Mouse (Mus musculus): ENCODE results near the gene Map3k20. TPM values are rescaled to one million over a fixed set of nuclear protein-coding genes. Genes with fewer than 3 reads are reported as not detected.

The Map3k20 gene
- polyA plus RNA-seq, 1 experiment from 2014 or later = 4.7 TPM

DNA sequence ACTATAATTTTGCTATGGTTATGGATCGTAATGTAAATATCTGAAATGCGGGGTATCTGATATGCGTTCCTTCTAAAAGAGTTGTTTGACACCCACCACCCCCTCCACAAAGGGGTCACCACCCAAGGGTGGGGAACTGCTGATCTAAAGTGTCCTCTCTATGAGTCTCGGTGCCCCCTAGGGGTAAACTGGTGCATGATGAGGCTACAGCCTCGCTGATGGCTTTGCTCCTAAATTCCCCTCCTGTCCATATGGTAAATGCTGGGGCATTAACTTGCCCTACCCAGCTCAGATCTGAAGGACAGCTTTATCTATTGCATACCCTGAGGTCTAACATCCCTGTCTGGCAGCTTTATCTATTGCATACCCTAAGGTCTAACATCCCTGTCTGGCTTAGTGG lies 130.0 kb downstream of the Map3k20 start:
- Histone ChIP-seq H3K4me1 (replicated peaks) (no peaks in the 10 kb centered on the region), H3K27ac (replicated peaks) (no peak overlapping the region), H3K27me3 (no peaks in the 10 kb centered on the region), H3K9ac (no peak overlapping the region), H3K4me3 (no peak overlapping the region), H3K9me3 (no peaks in the 10 kb centered on the region), H3K36me3 (no peaks in the 10 kb centered on the region), H3K4me2 (no peak overlapping the region)
- WGBS = 82% methylated on average over 5 of the region's 5 CpGs
- no peak for ATAC-seq (ENCODE audit: low read depth)

DNA sequence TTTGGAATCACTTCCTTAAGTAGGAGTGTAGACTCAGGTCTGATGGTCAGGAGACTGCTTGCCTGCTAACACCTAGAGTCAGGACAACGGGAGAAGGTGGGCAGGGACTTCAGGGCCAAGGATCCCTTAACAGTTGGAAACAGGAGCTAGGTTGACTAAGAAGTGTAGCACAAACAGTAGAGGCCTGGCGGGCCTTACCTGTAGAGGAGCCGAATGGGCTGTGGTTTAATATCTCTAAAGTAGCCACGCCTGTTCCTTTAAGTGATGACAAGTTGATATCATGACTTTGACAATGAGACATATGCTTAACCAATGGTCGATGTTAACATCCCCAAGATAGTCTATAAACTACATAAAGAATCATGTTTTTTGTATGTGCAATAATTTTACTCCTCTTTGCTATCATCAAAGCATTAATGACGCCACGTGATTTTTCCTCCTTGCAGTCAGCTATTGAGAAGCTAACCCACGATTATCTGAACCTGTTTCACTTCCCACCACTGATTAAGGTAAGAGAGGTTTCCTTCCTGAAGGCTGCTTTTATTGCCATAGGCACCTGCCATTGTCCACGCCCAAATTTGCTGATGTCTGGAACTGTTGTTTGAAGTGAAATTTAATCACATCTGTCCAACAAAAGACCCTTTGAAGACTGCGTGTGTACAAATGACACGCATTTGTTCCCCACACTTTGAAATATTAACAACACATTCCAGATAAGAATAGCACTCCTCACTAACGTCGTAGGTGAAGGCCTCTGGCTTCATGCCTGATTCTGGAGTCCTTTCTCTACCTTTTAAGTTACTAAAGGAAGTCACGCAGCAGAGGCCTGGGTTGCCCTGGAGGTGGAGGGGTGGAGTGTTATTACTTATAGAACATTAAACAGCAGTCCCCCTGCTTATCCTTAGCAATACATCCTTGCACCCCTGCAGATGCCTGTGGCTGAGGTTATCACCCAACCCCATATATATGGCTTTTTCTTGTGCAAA lies 131.0 kb downstream of the Map3k20 start:
- H3K9me3 ChIP-seq = no peaks in the 10 kb centered on the region
- no peak overlapping the region for H3K27ac ChIP-seq (replicated peaks)
- no peaks in the 10 kb centered on the region for H3K27me3 ChIP-seq
- H3K9ac ChIP-seq = no peak overlapping the region
- 71% methylated on average over 14 of the region's 14 CpGs for WGBS
- no peaks in the 10 kb centered on the region for H3K36me3 ChIP-seq
- no peaks in the 10 kb centered on the region for H3K4me1 ChIP-seq (replicated peaks)
- H3K4me3 ChIP-seq = no peak overlapping the region
- no peak for ATAC-seq (ENCODE audit: low read depth)
- no peak overlapping the region for H3K4me2 ChIP-seq

DNA sequence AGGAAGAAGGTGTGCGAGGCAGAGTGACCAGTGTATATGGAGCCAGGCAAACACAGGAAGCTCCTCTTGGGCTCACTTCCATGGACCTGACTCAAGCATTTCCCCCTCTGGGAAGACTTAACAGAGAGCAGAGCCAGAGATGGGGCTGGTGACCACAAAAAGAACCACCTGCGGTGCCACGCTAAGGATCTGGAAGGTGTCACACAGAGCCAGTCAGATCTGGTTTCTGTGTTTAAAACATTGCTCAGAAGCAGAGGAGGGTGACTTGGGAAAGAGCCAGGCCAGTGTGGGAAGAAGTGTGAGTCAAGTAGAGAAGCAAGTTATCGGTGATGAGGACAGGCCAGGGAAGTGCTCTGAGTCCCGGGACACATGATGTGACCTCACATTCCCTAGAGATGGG lies 135.1 kb downstream of the Map3k20 start:
- H3K9me3 ChIP-seq = no peaks in the 10 kb centered on the region
- H3K4me3 ChIP-seq = no peak overlapping the region
- ATAC-seq (ENCODE audit: low read depth) = no peak
- no peaks in the 10 kb centered on the region for H3K27me3 ChIP-seq
- no peaks in the 10 kb centered on the region for H3K36me3 ChIP-seq
- 92% methylated on average over 5 of the region's 5 CpGs for WGBS
- no peak overlapping the region for H3K27ac ChIP-seq (replicated peaks)
- H3K4me2 ChIP-seq = no peak overlapping the region
- H3K4me1 ChIP-seq (replicated peaks) = peaks cover 18% of the 10 kb centered on the region
- H3K9ac ChIP-seq = no peak overlapping the region

DNA sequence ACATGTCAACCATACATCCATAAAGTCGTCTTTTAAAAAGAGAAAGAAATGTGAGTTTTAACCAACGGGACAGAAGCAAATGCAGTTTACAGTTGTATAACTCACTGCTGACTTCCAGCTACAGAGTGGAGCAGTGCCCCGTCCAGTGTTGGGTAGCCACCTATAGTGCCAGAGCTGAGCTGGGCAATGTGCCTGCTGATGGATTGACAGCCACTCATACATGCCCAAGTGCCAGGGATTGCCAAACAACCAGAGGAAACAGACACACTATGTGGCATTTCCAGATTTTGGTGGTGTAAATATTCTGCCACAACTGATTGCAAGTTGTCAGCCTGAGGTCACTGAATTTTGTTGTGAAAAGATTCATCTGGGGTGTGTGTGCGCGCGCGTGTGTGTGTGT lies 139.2 kb downstream of the Map3k20 start:
- H3K9ac ChIP-seq = no peak overlapping the region
- H3K27me3 ChIP-seq = no peaks in the 10 kb centered on the region
- no peak overlapping the region for H3K27ac ChIP-seq (replicated peaks)
- H3K9me3 ChIP-seq = no peaks in the 10 kb centered on the region
- ATAC-seq (ENCODE audit: low read depth) = no peak
- peaks cover 45% of the 10 kb centered on the region for H3K4me1 ChIP-seq (replicated peaks)
- H3K4me3 ChIP-seq = no peak overlapping the region
- WGBS = 92% methylated on average over 7 of the region's 7 CpGs
- no peak overlapping the region for H3K4me2 ChIP-seq
- no peaks in the 10 kb centered on the region for H3K36me3 ChIP-seq

DNA sequence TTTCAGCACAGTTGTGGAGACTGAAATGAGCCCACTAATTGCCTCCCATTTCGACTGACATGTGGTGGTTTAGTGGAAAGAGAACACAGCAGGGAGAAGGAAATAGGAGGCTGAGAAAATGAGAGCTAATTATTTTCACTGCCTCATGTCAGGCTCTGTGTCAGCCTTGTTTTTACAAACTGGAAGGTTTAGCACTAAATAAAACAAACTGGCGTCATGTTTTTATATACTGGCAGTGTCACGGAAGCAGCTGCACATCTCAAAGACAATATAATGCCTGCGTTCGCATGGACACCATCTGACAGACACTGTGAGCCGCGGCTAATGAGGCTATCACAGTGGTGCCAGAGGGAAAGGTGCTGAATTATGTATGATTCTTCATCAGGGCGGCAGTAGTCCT lies 141.3 kb downstream of the Map3k20 start:
- Histone ChIP-seq H3K27ac (replicated peaks) (peak overlapping the region; percentile 85), H3K9ac (0 out of 2 replicates have a peak overlapping the region, but pooled peaks have one; percentile 41), H3K4me1 (replicated peaks) (peaks cover 45% of the 10 kb centered on the region), H3K36me3 (no peaks in the 10 kb centered on the region), H3K27me3 (no peaks in the 10 kb centered on the region), H3K4me3 (peak overlapping the region; percentile 9), H3K4me2 (peak overlapping the region; percentile 47), H3K9me3 (no peaks in the 10 kb centered on the region)
- WGBS = 3% methylated on average over 8 of the region's 8 CpGs
- ATAC-seq (ENCODE audit: low read depth) = peak; percentile 94

DNA sequence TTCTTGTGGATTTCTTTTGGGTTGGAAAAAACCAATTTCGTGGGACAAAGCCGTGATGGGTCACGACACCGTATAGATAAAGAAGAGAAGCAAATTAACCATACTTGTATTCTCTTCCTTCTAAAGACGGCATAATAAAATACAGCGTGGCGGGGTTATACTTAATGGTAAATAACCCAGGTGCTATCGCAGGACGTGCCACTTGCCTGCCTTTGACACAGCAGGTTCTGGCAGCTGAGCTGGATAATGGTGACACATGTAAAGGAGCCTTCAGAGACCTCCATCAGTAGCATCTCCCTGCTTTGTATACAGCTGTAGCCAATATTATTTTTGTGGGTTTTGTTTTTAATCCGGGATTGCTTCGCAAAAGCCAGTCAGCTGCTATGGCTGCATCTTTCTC lies 141.9 kb downstream of the Map3k20 start:
- H3K27me3 ChIP-seq = no peaks in the 10 kb centered on the region
- no peaks in the 10 kb centered on the region for H3K9me3 ChIP-seq
- H3K4me2 ChIP-seq = peak overlapping the region; percentile 47
- 0 out of 2 replicates have a peak overlapping the region, but pooled peaks have one; percentile 36 for H3K9ac ChIP-seq
- peak overlapping the region; percentile 85 for H3K27ac ChIP-seq (replicated peaks)
- peak; percentile 89 for ATAC-seq (ENCODE audit: low read depth)
- H3K4me3 ChIP-seq = peak overlapping the region; percentile 9
- H3K36me3 ChIP-seq = no peaks in the 10 kb centered on the region
- H3K4me1 ChIP-seq (replicated peaks) = peaks cover 45% of the 10 kb centered on the region
- WGBS = 25% methylated on average over 11 of the region's 11 CpGs

DNA sequence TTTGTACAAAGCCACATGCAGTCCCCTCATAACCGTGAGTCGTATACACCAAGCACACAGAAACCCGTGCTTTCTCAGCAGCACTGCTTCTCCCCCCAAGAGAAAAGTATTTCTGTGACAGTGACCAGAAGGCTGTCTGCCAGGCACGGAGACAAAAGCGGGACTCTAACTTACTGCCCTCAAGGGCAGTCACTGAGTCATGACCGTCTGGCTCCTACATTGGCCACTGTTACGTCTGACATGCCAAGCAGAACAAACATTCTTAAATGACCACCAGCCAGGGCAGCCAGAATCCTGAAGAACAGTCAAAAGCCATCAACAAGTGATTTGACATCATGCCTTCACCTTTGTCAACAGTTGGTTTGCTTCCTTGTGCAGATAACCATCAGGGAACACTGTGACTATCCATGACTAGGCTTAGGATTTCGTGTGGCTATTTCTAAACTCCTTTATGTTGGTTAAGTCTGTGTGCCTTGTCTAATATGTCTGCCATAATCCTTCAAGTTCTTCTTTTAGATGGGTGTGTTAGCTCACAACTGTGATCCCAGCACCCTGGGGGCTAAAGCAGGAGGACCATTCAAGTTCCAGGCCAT lies 153.6 kb downstream of the Map3k20 start:
- Histone ChIP-seq H3K9ac (no peak overlapping the region), H3K36me3 (no peaks in the 10 kb centered on the region), H3K27me3 (no peaks in the 10 kb centered on the region), H3K9me3 (no peaks in the 10 kb centered on the region), H3K27ac (replicated peaks) (no peak overlapping the region), H3K4me3 (no peak overlapping the region), H3K4me1 (replicated peaks) (peaks cover 5% of the 10 kb centered on the region; the same call in 1 of the 2 replicates), H3K4me2 (no peak overlapping the region)
- WGBS = 74% methylated on average over 8 of the region's 8 CpGs
- no peak for ATAC-seq (ENCODE audit: low read depth)

DNA sequence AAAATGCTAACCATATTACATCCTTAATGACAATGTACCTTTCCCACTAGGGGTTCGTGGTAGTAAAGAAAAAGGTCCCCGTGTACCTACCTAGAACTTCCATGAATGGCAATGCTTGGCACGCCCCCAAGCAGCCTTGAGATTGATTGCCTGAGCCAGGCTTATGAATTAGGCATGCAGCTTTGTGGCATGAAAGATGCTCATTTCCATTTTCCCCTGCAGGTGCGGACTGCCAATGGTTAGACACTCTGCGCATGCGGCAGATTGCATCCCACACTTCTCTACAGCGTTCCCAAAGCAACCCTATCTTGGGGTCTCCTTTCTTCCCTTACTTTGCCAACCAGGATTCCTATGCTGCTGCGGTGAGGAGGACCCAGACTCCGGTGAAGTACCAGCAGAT lies 155.6 kb downstream of the Map3k20 start:
- no peak overlapping the region for H3K9ac ChIP-seq
- peaks cover 5% of the 10 kb centered on the region; the same call in 1 of the 2 replicates for H3K4me1 ChIP-seq (replicated peaks)
- H3K27ac ChIP-seq (replicated peaks) = no peak overlapping the region
- H3K4me3 ChIP-seq = no peak overlapping the region
- H3K9me3 ChIP-seq = no peaks in the 10 kb centered on the region
- H3K27me3 ChIP-seq = no peaks in the 10 kb centered on the region
- no peak overlapping the region for H3K4me2 ChIP-seq
- 51% methylated on average over 9 of the region's 9 CpGs for WGBS
- peak; percentile 40 for ATAC-seq (ENCODE audit: low read depth)
- H3K36me3 ChIP-seq = no peaks in the 10 kb centered on the region

DNA sequence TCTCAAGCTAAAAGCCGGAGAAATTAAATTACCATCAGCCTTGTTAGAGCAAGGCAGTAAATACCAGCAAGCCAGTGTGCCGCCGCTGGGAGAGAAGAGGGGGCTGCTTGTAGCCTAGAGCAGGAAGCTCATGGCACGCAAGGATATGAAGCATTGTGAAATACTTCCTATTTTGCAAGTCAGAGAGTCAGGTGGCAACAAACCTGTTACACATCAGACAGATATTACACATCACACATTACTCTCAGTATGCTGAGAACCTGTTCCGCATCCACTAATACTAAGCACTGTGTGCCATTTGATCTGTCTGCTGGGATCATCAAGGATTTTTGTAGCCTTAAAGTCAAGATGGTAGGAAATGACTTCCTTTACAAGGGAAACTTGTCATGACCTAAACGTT lies 157.4 kb downstream of the Map3k20 start:
- H3K27ac ChIP-seq (replicated peaks) = no peak overlapping the region
- H3K4me1 ChIP-seq (replicated peaks) = peaks cover 5% of the 10 kb centered on the region; the same call in 1 of the 2 replicates
- no peak overlapping the region for H3K4me2 ChIP-seq
- H3K9ac ChIP-seq = no peak overlapping the region
- no peaks in the 10 kb centered on the region for H3K9me3 ChIP-seq
- 76% methylated on average over 6 of the region's 6 CpGs for WGBS
- H3K4me3 ChIP-seq = no peak overlapping the region
- H3K27me3 ChIP-seq = no peaks in the 10 kb centered on the region
- ATAC-seq (ENCODE audit: low read depth) = no peak
- H3K36me3 ChIP-seq = no peaks in the 10 kb centered on the region

DNA sequence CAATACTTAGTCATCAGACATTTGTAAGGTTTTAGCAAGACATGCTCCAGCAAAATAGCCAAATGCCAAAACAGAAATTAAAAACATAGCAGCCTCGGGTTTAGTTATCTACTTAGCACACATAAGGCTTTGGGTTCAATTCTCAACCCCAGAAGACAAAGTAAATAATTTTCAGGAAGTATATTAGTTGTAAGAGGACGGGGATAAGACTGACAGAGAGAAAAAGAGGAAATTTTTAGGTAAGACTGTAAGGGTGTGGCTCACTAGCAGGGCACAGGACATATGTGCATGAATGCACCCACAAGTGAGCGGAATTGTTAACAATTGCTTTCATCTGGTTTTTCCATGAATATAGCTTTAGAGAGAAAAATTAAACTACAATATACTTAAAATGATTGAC lies 158.5 kb downstream of the Map3k20 start:
- H3K27me3 ChIP-seq = no peaks in the 10 kb centered on the region
- no peaks in the 10 kb centered on the region for H3K36me3 ChIP-seq
- H3K4me2 ChIP-seq = no peak overlapping the region
- 89% methylated on average over 3 of the region's 3 CpGs for WGBS
- no peaks in the 10 kb centered on the region for H3K9me3 ChIP-seq
- no peak overlapping the region for H3K9ac ChIP-seq
- H3K4me3 ChIP-seq = no peak overlapping the region
- no peak overlapping the region for H3K27ac ChIP-seq (replicated peaks)
- H3K4me1 ChIP-seq (replicated peaks) = peaks cover 5% of the 10 kb centered on the region; the same call in 1 of the 2 replicates
- ATAC-seq (ENCODE audit: low read depth) = no peak

DNA sequence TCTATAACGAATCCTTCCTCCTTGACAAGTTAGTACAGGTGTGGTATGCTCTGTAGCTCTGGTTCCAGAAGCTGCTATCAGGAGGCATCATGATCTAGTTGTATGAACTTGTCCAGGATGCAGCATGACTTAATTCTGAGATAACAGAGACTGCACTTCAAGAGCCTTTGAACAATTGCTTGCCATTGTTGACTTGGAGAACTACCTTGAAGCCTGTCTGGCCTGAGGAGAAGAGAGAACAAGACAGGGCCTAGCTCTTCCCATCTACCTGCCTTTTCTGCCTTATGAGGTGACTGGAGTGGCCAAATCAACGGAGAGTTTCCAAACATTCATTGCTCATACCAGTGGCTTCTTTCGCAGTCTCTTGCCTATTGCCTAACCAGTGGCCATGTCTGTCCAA lies 160.7 kb downstream of the Map3k20 start:
- Histone ChIP-seq H3K27me3 (no peaks in the 10 kb centered on the region), H3K9ac (no peak overlapping the region), H3K9me3 (no peaks in the 10 kb centered on the region), H3K4me1 (replicated peaks) (no peaks in the 10 kb centered on the region; the same call in 1 of the 2 replicates), H3K36me3 (no peaks in the 10 kb centered on the region), H3K4me2 (no peak overlapping the region), H3K4me3 (no peak overlapping the region), H3K27ac (replicated peaks) (no peak overlapping the region)
- 93% methylated on average over 3 of the region's 3 CpGs for WGBS
- no peak for ATAC-seq (ENCODE audit: low read depth)

DNA sequence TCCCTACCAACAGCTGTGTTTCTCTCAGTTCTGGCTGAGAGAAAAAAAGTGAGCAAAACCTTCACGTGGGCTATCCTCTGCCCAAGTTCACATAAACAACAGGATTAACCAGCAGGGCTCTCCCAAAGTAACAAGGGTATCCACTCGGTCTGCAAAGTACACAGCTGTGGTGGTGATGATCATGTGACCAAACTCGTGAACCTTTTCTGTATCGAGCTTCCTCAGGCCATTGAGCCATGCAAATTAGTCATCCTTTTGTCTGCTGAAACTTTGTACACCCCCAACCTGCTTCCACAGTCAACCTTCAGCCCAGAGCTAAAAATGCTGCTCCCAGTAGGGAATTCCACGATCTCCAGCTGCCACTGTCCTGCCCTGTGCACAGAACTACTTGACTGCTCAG lies 161.2 kb downstream of the Map3k20 start:
- H3K9ac ChIP-seq = no peak overlapping the region
- H3K36me3 ChIP-seq = no peaks in the 10 kb centered on the region
- 30% methylated on average over 5 of the region's 5 CpGs for WGBS
- H3K27ac ChIP-seq (replicated peaks) = no peak overlapping the region
- H3K4me1 ChIP-seq (replicated peaks) = no peaks in the 10 kb centered on the region; the same call in 1 of the 2 replicates
- no peak overlapping the region for H3K4me2 ChIP-seq
- no peak for ATAC-seq (ENCODE audit: low read depth)
- no peaks in the 10 kb centered on the region for H3K27me3 ChIP-seq
- no peak overlapping the region for H3K4me3 ChIP-seq
- H3K9me3 ChIP-seq = no peaks in the 10 kb centered on the region
